Mouse (Mus musculus) heart, adult 9 months (tissue): ENCODE data around the gene A830031A19Rik.

Source experiments
- DNase-seq, 2 experiments: peaks; one replicate each; pipeline ENCODE4 v3.0.0; 2022; ENCODE audit warnings: low spot score in 2 of 2

Gene A830031A19Rik

DNA sequence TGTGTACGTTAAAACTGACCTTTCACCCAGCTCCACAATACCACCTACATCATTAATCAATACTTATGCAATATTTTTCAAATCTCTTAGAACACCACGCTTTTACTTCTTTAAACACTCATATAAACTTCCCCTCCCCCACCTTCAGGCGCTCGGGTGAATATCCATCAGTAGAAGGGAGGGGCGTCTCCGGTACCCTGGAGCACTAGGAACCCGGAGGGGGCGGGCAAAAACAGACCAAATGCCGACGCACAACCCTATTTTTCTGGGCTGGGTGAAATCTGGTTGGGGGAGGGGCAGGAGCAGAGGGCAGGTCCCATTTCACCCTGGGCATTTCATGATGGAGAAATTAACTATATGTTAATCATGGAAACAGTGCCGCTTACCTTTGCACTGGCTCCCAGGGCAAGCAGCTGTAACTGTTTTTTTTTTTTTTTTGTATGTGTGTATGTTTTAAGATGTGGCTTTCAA lies at the start of gene A830031A19Rik:
Gene A830031A19Rik (minus strand): TSS at position 421 of the 471 bp plus-strand sequence.
- no peak for DNase-seq

DNA sequence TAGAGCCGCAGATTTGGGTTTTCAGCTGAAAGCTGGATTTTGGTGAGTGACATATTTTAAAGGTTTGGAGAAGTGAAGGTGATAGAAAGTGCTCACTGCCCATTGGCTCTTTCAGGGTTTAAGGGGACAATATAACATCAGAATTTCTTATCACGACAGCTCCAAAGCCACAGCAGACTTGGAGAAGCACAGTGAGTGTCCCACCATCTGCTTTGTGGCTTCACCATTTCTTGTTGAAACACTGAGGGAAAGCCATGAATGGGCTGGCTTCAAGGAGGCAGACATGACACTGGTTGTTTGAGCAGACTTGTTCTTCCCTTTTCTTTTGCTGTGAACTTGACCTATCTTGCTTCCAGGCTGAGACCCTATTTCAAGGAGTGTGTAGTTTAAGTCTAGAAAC lies 49.1 kb upstream of the A830031A19Rik start:
- DNase-seq = no peak

GRCm38 (mm10) chr11:24122899-24123298 lies 48.0 kb upstream of the A830031A19Rik start:
- DNase-seq = no peak

DNA sequence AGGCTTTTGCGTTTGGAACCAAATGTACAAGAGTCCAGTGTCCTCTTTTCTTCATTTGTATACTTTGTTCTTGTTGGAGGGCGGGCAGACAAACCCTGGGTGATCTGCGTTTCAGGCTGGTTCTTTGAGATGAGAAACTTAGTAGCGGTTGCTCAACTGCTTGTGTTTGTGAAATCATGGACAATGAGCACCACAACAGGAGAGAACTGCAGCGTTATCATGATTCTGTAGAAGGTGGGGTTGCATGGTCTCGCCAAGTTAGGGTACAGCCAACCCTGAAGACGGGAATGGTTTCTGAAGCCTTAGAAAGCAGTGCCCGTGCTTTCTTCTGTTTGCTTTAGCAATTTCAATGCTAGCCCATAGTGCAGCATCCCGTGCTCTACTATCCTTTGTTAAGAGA lies 46.3 kb upstream of the A830031A19Rik start:
- no peak for DNase-seq

DNA sequence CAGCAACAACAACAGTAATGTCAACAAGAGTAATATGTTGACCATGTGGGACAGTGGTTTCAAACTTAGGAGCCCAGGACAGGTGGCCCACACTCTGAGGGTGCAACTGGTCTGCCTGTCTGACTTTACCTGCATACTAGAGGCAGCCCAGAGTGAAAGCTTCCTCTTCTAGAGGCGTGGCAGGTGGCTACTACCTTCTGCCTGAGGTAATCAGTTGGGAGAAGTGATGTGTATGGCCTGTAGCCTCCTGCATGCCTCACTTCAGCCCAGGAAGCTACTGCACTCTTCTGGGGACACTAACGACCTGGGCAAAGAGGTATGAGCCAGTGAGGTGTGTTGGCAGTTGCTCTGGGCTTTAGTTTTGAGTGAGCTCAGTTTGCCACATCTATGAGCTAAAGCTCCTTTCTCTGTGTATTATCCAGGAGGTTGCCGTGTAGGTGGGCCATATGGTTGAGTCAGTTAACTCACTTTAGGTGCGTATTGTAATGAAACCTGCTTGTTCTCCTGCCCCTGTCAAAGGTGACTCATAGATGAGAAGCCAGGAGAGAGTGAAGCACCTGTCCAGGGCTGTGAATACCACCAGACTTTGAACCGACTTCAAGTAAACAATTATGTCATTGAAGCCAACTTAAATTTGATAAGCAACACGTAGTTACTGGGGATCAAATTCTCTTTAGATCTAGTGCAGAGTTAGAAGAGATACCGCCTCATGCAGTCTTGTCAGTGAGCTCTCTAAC lies 41.9 kb upstream of the A830031A19Rik start:
- DNase-seq = no peak

DNA sequence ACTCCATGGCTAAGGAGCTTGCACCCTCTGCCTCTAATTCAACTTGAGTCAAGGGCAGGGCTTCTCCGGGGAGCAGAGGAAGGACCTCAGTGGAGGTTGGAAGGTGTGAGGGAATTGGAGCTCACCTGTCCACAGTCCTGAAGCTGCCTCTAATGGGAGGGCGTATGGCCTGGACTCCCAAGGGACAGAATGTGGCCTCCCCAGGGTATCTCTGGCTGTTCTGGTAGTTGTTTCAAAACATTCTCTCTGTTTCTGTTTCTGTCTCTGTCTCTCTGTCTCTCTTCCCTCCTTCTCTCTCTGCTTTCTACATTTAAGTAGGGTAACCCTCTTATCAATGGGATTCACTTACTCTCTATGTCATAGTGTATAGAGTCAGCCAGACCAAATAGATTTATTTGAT lies 41.2 kb upstream of the A830031A19Rik start:
- DNase-seq = no peak

GRCm38 (mm10) chr11:24115017-24115752 lies 40.3 kb upstream of the A830031A19Rik start:
- DNase-seq = no peak

GRCm38 (mm10) chr11:24111720-24112119 lies 36.9 kb upstream of the A830031A19Rik start:
- DNase-seq = no peak

GRCm38 (mm10) chr11:24110113-24110512 lies 35.3 kb upstream of the A830031A19Rik start:
- no peak for DNase-seq

DNA sequence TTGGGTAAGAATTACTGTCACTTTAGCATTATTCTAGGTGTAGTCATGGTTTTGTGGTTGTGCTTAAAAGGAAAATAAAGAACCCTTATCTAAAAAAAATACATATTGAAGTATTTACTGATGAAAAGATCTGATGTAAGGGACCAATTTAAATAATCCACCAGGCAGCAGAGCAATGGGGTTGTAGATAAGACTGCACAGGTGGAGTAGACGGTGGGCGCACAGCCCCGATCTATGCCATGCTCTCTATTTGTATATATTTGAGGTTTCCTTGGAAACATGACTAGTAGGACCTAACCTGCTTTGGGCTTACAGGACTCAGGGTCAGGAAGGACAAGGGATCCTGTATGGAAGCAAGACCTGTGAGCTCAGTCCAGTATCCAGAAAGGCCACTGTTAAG lies 34.5 kb upstream of the A830031A19Rik start:
- no peak for DNase-seq

GRCm38 (mm10) chr11:24108974-24109373 lies 34.1 kb upstream of the A830031A19Rik start:
- DNase-seq = no peak

GRCm38 (mm10) chr11:24107414-24107813 lies 32.6 kb upstream of the A830031A19Rik start:
- no peak for DNase-seq

DNA sequence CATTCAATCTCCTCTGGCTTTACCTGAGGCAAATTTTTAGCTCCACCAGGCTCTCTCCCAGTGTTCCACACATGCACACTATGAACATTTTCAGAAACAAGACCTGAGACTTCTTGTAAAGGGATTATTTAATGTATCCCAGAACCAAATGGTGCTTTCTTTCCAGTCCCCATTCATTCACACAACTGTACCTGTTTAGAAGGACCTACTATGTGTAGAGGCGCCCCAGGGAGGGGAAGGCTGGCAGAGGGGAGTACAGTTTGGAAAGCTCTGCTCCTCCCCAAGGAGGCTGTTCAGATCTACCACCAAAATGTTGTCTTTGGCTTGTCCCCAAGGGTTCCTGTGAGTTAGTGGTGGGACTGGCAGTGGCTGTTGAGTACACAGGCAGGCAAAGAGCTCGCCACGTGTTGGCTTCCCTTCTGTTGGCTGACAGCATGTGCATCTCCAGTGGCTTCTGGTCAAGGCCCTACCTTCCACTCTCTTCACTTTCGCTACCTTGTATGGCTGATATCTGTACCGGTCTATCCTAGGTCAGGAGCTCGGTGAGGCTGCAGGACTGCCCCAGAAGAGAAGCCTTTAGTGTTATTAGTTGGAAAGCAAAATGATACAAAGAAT lies 28.4 kb upstream of the A830031A19Rik start:
- DNase-seq = no peak

GRCm38 (mm10) chr11:24102372-24102771 lies 27.5 kb upstream of the A830031A19Rik start:
- no peak for DNase-seq

DNA sequence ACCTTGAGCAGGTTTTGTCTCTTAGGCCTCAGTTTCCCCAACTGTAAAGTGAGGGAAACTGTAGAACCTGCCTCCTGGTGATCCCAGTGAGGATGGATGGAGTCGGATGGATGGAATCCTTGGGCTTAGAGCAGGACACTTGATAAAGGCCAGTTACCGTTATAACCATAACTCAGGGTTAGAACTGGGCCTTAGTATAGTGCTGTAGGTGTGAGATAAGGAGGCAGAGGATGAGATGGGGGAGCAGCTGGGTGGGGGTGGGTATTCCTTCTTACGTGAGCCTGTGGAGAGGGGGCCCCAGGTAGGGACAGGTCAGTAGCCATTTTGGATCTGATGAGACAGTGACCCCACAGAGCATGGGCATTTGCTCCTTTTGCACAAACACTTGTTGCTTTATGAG lies 26.8 kb upstream of the A830031A19Rik start:
- DNase-seq = no peak

DNA sequence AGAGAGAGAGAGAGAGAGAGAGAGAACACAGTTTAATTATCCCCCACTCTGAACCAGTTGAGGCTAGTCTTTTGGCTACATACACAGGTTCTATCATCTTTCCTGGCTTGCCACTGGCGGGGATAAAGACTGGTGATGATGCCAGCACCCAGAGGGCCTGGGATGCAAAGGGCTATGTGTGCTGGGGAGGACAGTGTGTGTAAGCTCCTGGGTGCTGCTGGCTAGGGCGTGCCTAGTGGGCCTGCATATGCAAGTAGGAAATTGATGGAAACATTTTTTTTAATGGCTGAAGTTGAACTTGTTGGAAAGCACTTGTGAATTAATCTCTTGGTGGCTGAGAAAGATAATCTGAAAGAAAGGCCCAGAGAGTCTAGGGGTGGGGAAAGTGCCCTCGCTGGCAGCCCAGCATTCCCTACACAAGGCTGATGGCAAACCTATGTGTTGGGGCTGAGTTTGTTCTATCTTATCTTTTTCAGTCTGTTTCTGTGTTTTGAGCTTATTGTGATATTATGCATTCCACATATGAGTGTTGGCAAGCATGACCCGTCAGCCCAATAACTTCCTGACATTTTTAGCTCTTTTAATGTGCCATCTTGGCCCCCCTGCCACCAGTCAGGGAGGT lies 25.7 kb upstream of the A830031A19Rik start:
- DNase-seq = no peak

- DNase-seq = no peak
These were observed 25.0 kb upstream of the A830031A19Rik start for GRCm38 (mm10) chr11:24099886-24100293.

DNA sequence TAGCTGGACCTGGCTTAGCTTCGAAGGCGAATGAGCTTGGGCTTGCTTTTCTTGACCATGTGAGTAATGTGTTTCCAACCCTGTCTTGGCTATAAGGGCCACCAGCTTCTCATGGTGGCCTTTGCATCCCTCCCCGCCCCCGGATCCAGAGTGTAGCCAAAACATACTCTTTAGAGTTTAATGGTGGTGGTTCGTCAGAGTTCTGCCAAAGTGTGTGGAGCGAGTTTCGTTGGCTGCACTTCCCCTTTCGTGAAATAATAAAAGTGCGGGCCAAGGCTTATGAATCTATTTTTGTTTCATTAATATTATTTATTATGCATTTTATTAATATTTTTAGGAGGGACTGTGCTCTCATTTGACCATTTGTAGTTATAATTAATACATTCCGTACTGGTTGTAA lies 24.4 kb upstream of the A830031A19Rik start:
- no peak for DNase-seq

- DNase-seq = no peak
These were observed 23.8 kb upstream of the A830031A19Rik start for GRCm38 (mm10) chr11:24098662-24099061.

GRCm38 (mm10) chr11:24098069-24098468 lies 23.2 kb upstream of the A830031A19Rik start:
- no peak for DNase-seq

- DNase-seq = no peak
These were observed 22.2 kb upstream of the A830031A19Rik start for GRCm38 (mm10) chr11:24097026-24097425.

DNA sequence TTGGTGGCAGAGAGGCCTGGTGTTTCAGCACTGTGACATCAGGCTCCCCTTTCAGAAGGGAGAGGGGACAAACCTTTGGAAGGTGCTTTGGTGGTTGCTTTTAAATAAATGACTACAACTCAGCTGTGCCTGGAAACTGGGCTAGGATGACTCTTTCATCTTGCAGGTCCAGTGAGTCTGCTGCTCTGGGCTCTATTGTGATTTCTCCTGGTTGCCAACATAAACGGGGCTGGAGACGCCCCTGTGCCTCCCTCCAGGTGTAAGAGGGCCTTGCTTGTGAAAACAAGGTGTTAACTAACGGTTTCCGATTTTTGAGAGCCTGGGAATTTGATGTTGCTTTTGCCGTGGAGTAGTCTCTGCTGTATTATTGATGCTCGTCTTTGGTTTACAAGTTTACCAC lies 21.6 kb upstream of the A830031A19Rik start:
- DNase-seq = no peak
